ENCODE assay signal across 11 mouse cellular contexts in the genomic region with DNA sequence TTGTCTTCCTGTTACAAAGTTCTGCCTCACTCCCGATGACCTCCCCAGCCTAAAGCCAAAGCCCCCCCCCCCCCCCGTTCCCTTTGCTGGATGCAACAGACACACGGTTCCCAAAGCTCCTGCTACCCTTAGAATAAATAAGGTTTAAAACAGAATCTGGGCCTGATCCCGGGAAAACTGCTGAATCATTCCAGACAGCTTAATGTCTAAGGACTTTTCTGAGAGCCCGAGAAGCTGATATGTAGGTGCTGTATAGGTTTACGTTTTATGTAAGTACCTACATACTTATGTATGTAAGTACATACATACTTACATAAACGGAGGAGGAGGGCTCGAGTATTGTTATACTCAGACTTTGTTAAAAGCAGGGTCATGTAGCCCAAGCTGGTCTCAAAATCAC.
"Had no signal": no experiment of that assay in that cellular context is flagged by ENCODE, and none has a peak within 500 bp of the region (broad histone marks: within the 10 kb centered on the region; RNA-seq: fewer than 3 reads in every experiment).

No protein-coding gene starts in this region.

- H3K9ac ChIP-seq: limb, embryonic 12.5 days; lung, embryonic 15.5 days; midbrain, embryonic 13.5 days had no signal

- H3K4me2 ChIP-seq: limb, embryonic 12.5 days; lung, embryonic 15.5 days; midbrain, embryonic 13.5 days had no signal

- H3K4me1 ChIP-seq: lung, embryonic 15.5 days; midbrain, embryonic 13.5 days had no signal

- H3K27ac ChIP-seq: limb, embryonic 12.5 days; lung, embryonic 15.5 days; midbrain, embryonic 13.5 days had no signal

- ATAC-seq: midbrain, embryonic 13.5 days had no signal

- H3K4me3 ChIP-seq: limb, embryonic 12.5 days; lung, embryonic 15.5 days; midbrain, embryonic 13.5 days had no signal

- DNase-seq: kidney, adult 11 months; kidney, adult 9 months; kidney, postnatal 10 days; kidney, postnatal 4 days; lung, postnatal 14 days; right cerebral cortex, postnatal 25 days; thymus, adult 18-20 months; thymus, postnatal 14 days had no signal

- H3K27me3 ChIP-seq: limb, embryonic 12.5 days; lung, embryonic 15.5 days; midbrain, embryonic 13.5 days had no signal

- H3K9me3 ChIP-seq: limb, embryonic 12.5 days; lung, embryonic 15.5 days; midbrain, embryonic 13.5 days had no signal
